Mouse (Mus musculus) midbrain, postnatal 0 days (tissue): ENCODE measurements at regions not wholly inside any gene's neighbourhood (a gene's known extent, or its start where the extent isn't known, plus 50 kb on each side); places are given as distances from the start of the nearest gene placed in this dataset.

ENCODE experiments used
- ATAC-seq: fragments of 200-750 bp; cut with Nextera tagmentation; 2 replicates; pipeline ENCODE4 v1.8.0; 2017; ENCODE audit warnings: moderate number of reproducible peaks, mild to moderate bottlenecking, moderate TSS enrichment, moderate library complexity; ENCODE audit not compliant: low FRiP score
- DNase-seq: peaks from one replicate; pipeline ENCODE4 v3.0.0-alpha.2; 2015; ENCODE audit warnings: low spot score
- H3K27ac ChIP-seq: fragments of 300-500 bp; sonication (generic); 2 replicates; pipeline ENCODE4 v1.5.1; 2014; ENCODE audit warnings: low read depth, mild to moderate bottlenecking, low read length, mixed read lengths
- H3K27me3 ChIP-seq: fragments of 300-500 bp; sonication (generic); 2 replicates; pipeline ENCODE4 v1.6.1; 2014; ENCODE audit warnings: low read length, control low read depth, mixed read lengths; ENCODE audit not compliant: insufficient read depth
- H3K36me3 ChIP-seq: fragments of 300-500 bp; sonication (generic); 2 replicates; pipeline ENCODE4 v1.6.1; 2014; ENCODE audit warnings: low read length, control low read depth, mixed read lengths; ENCODE audit not compliant: insufficient read depth
- H3K4me1 ChIP-seq: fragments of 300-500 bp; sonication (generic); 2 replicates; pipeline ENCODE4 v1.6.1; 2014; ENCODE audit warnings: mild to moderate bottlenecking, control low read depth, antibody characterized with exemption, low read length, mixed read lengths; ENCODE audit not compliant: insufficient read depth
- H3K4me2 ChIP-seq: fragments of 300-500 bp; sonication (generic); 2 replicates; pipeline ENCODE4 v1.6.1; 2014; ENCODE audit warnings: low read depth, mild to moderate bottlenecking, low read length, mixed read lengths; ENCODE audit not compliant: poor library complexity, severe bottlenecking
- H3K4me3 ChIP-seq: fragments of 300-500 bp; sonication (generic); 2 replicates; pipeline ENCODE4 v1.5.1; 2014; ENCODE audit warnings: low read depth, mild to moderate bottlenecking, low read length, moderate library complexity
- H3K9ac ChIP-seq: fragments of 300-500 bp; sonication (generic); replicated peaks from 2 replicates; pipeline ENCODE4 v1.6.1; 2014; ENCODE audit warnings: mild to moderate bottlenecking, low read length, moderate library complexity, mixed read lengths; ENCODE audit not compliant: poor library complexity, severe bottlenecking
- H3K9me3 ChIP-seq: fragments of 300-500 bp; sonication (generic); 2 replicates; pipeline ENCODE4 v1.6.1; 2016; ENCODE audit warnings: low read length, control low read depth
- CTCF ChIP-seq: IDR thresholded peaks from 2 replicates; pipeline ENCODE4 v1.5.1; 2016; ENCODE audit warnings: antibody characterized with exemption, mild to moderate bottlenecking
- WGBS: fragments of 180-500 bp; shearing (Covaris S2); extraction: QIAGEN DNeasy Blood & Tissue Kit; methylation state at CpG from one replicate; pipeline ENCODE4 v1.1.7; 2014; 5-methylcytosine and 5-hydroxymethylcytosine counted together

- no peak overlapping the region for H3K27ac ChIP-seq
- no peak for TF ChIP-seq CTCF
- no peak for ATAC-seq
- H3K27me3 ChIP-seq = no peaks in the 10 kb centered on the region
- no peak overlapping the region for H3K9ac ChIP-seq
- H3K4me1 ChIP-seq = no peaks in the 10 kb centered on the region
- no peak overlapping the region for H3K4me3 ChIP-seq
- no peaks in the 10 kb centered on the region for H3K36me3 ChIP-seq
- no peak for DNase-seq
- WGBS = 83% methylated on average over 1 of the region's 1 CpGs
- H3K9me3 ChIP-seq = no peaks in the 10 kb centered on the region
- H3K4me2 ChIP-seq = no peak overlapping the region
These were observed 125.5 kb upstream of the P3h2 start for GRCm38 (mm10) chr16:26231110-26231509.

- no peak for ATAC-seq
- Histone ChIP-seq H3K4me2 (no peak overlapping the region), H3K9ac (no peak overlapping the region), H3K36me3 (no peaks in the 10 kb centered on the region), H3K27ac (no peak overlapping the region), H3K4me3 (no peak overlapping the region), H3K27me3 (no peaks in the 10 kb centered on the region), H3K4me1 (no peaks in the 10 kb centered on the region), H3K9me3 (peaks cover 5% of the 10 kb centered on the region; the same call in 1 of the 2 replicates)
- no peak for TF ChIP-seq CTCF
- WGBS = 84% methylated on average over 3 of the region's 3 CpGs
- no peak for DNase-seq
These were observed 105.8 kb upstream of the P3h2 start for GRCm38 (mm10) chr16:26211418-26211817.

- H3K4me3 ChIP-seq = no peak overlapping the region
- peak; percentile 62 for DNase-seq
- TF ChIP-seq CTCF = peak; percentile 82
- 22% methylated on average over 4 of the region's 4 CpGs for WGBS
- no peaks in the 10 kb centered on the region for H3K27me3 ChIP-seq
- no peak overlapping the region for H3K4me2 ChIP-seq
- no peaks in the 10 kb centered on the region for H3K36me3 ChIP-seq
- ATAC-seq = no peak
- no peak overlapping the region for H3K27ac ChIP-seq
- H3K9ac ChIP-seq = no peak overlapping the region
- no peaks in the 10 kb centered on the region for H3K9me3 ChIP-seq
- no peaks in the 10 kb centered on the region for H3K4me1 ChIP-seq
These were observed 93.5 kb upstream of the P3h2 start for GRCm38 (mm10) chr16:26199125-26199524.

- no peak for TF ChIP-seq CTCF
- H3K9me3 ChIP-seq = no peaks in the 10 kb centered on the region
- no peaks in the 10 kb centered on the region for H3K36me3 ChIP-seq
- H3K9ac ChIP-seq = no peak overlapping the region
- no peaks in the 10 kb centered on the region for H3K4me1 ChIP-seq
- no peak overlapping the region for H3K4me3 ChIP-seq
- no peak overlapping the region for H3K4me2 ChIP-seq
- H3K27ac ChIP-seq = no peak overlapping the region
- DNase-seq (peak; percentile 41), ATAC-seq (no peak)
- no peaks in the 10 kb centered on the region for H3K27me3 ChIP-seq
These were observed 90.8 kb upstream of the P3h2 start for GRCm38 (mm10) chr16:26196345-26196744.

GRCm38 (mm10) chr16:26185288-26186281 is 80.0 kb upstream of the P3h2 start:
- no peaks in the 10 kb centered on the region for H3K27me3 ChIP-seq
- no peak overlapping the region for H3K4me3 ChIP-seq
- no peaks in the 10 kb centered on the region for H3K36me3 ChIP-seq
- DNase-seq = no peak
- no peak overlapping the region for H3K4me2 ChIP-seq
- H3K9me3 ChIP-seq = no peaks in the 10 kb centered on the region
- no peak overlapping the region for H3K9ac ChIP-seq
- 55% methylated on average over 8 of the region's 8 CpGs for WGBS
- no peak for TF ChIP-seq CTCF
- no peaks in the 10 kb centered on the region for H3K4me1 ChIP-seq
- no peak overlapping the region for H3K27ac ChIP-seq
- no peak for ATAC-seq

GRCm38 (mm10) chr16:26184647-26185262 is 79.2 kb upstream of the P3h2 start:
- Histone ChIP-seq H3K36me3 (no peaks in the 10 kb centered on the region), H3K9ac (no peak overlapping the region), H3K4me2 (no peak overlapping the region), H3K9me3 (no peaks in the 10 kb centered on the region), H3K27ac (no peak overlapping the region), H3K4me3 (no peak overlapping the region), H3K27me3 (no peaks in the 10 kb centered on the region), H3K4me1 (no peaks in the 10 kb centered on the region)
- ATAC-seq (no peak), DNase-seq (no peak)
- no peak for TF ChIP-seq CTCF
- WGBS = 70% methylated on average over 6 of the region's 6 CpGs
